Mouse (Mus musculus): Measurements from ENCODE around the gene Zfp281.

DNA sequence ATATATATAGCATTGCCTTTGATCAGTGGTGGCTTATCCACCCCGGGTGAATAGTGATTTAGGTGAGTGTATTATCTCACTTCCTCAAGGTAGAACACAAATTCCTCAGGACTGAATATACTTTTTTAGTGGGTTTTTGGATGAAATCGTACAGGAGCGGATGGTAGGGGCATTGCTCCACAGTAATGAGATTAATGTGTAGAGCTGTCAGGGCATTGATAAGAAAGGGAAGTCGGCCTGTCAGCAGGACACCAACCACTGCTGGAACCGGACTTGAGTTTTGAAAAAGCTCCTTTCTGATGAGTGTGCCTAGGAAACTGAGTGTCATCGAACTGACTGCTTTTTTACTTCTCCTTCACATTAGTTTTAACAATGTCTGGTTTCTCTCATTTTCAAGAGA, 10.9 kb downstream of the Zfp281 start:
- TF ChIP-seq CTCF (conservative IDR thresholded peaks at IDR 0.05; ENCODE audit: low read length): no peak
- no peak for TF ChIP-seq POU5F1 (IDR thresholded peaks at IDR 0.05; ENCODE audit: borderline replicate concordance, low read length)
- TF ChIP-seq NANOG (IDR thresholded peaks at IDR 0.05; ENCODE audit: borderline replicate concordance, low read length): no peak
